Mouse (Mus musculus) limb, embryonic 14.5 days (tissue): ENCODE data around the gene Crybb1. TPM values are rescaled to one million over a fixed set of nuclear protein-coding genes. Genes with fewer than 3 reads are reported as not detected.

Source experiments
- ATAC-seq: fragments of 200-750 bp; cut with Nextera tagmentation; 2 replicates; pipeline ENCODE4 v1.8.0; 2017; ENCODE audit warnings: low read depth, moderate number of reproducible peaks, moderate TSS enrichment; ENCODE audit not compliant: low FRiP score
- DNase-seq: peaks from one replicate; pipeline ENCODE4 v3.0.0-alpha.2; 2015; ENCODE audit warnings: low spot score
- H3K27ac ChIP-seq: fragments of 300-500 bp; sonication (generic); replicated peaks from 2 replicates; pipeline ENCODE4 v1.5.1; 2014; ENCODE audit warnings: low read depth, mild to moderate bottlenecking, low read length, moderate library complexity, mixed read lengths
- H3K27me3 ChIP-seq: fragments of 300-500 bp; sonication (generic); 2 replicates; pipeline ENCODE4 v1.6.1; 2014; ENCODE audit warnings: low read length, mixed read lengths; ENCODE audit not compliant: control insufficient read depth, insufficient read depth
- H3K36me3 ChIP-seq: fragments of 300-500 bp; sonication (generic); 2 replicates; pipeline ENCODE4 v1.6.1; 2014; ENCODE audit warnings: mild to moderate bottlenecking, low read length, moderate library complexity, mixed read lengths; ENCODE audit not compliant: control insufficient read depth, insufficient read depth
- H3K4me1 ChIP-seq: fragments of 300-500 bp; sonication (generic); 2 replicates; pipeline ENCODE4 v1.6.1; 2014; ENCODE audit warnings: antibody characterized with exemption, low read length, mixed read lengths; ENCODE audit not compliant: control insufficient read depth, insufficient read depth
- H3K4me2 ChIP-seq: fragments of 300-500 bp; sonication (generic); replicated peaks from 2 replicates; pipeline ENCODE4 v1.6.1; 2014; ENCODE audit warnings: low read depth, mild to moderate bottlenecking, low read length, moderate library complexity; ENCODE audit not compliant: severe bottlenecking
- H3K4me3 ChIP-seq: fragments of 300-500 bp; sonication (generic); replicated peaks from 2 replicates; pipeline ENCODE4 v1.5.1; 2014; ENCODE audit warnings: low read length
- H3K9ac ChIP-seq: fragments of 300-500 bp; sonication (generic); 2 replicates; pipeline ENCODE4 v1.6.1; 2014; ENCODE audit warnings: mild to moderate bottlenecking, low read depth, low read length, moderate library complexity; ENCODE audit not compliant: severe bottlenecking
- H3K9me3 ChIP-seq: fragments of 300-500 bp; sonication (generic); 2 replicates; pipeline ENCODE4 v1.6.1; 2016; ENCODE audit warnings: low read length; ENCODE audit not compliant: control insufficient read depth
- POLR2A ChIP-seq: fragments of 200-500 bp; IDR thresholded peaks from 2 replicates; pipeline ENCODE4 v1.8.0; 2012; ENCODE audit warnings: inconsistent platforms, mild to moderate bottlenecking, moderate library complexity, borderline replicate concordance; ENCODE audit not compliant: insufficient read depth, insufficient read length; ENCODE audit errors: extremely low read depth
- WGBS: fragments of 180-500 bp; shearing (Covaris S2); extraction: QIAGEN DNeasy Blood & Tissue Kit; methylation state at CpG from one replicate; pipeline ENCODE4 v1.1.7; 2014; 5-methylcytosine and 5-hydroxymethylcytosine counted together
- polyA plus RNA-seq, 2 experiments: library from polyadenylated mRNA; depleted of rRNA in 1 of 2; stranded (reverse) in 1 of 2; unstranded in 1 of 2; fragments of >200 nt; fragmentation: Nextera tagmentation in 1 of 2; extraction: Ambion mirVana in 1 of 2; gene quantifications; 2 replicates each; pipeline versions ENCODE4 v1.2.1 to v1.2.3; 2012 to 2014

Gene Crybb1
- polyA plus RNA-seq, 2 experiments = 0.54 to 1.9 TPM

- DNase-seq (no peak), ATAC-seq (no peak)
- TF ChIP-seq POLR2A = no peak
- Histone ChIP-seq H3K36me3 (peaks cover 63% of the 10 kb centered on the region), H3K4me3 (no peak overlapping the region), H3K27ac (no peak overlapping the region), H3K27me3 (no peaks in the 10 kb centered on the region), H3K4me1 (no peaks in the 10 kb centered on the region), H3K9me3 (no peaks in the 10 kb centered on the region), H3K9ac (no peak overlapping the region), H3K4me2 (no peak overlapping the region)
- 86% methylated on average over 11 of the region's 11 CpGs for WGBS
Measured at GRCm38 (mm10) chr5:112313222-112313885, 57.7 kb downstream of the Crybb1 start.

DNA sequence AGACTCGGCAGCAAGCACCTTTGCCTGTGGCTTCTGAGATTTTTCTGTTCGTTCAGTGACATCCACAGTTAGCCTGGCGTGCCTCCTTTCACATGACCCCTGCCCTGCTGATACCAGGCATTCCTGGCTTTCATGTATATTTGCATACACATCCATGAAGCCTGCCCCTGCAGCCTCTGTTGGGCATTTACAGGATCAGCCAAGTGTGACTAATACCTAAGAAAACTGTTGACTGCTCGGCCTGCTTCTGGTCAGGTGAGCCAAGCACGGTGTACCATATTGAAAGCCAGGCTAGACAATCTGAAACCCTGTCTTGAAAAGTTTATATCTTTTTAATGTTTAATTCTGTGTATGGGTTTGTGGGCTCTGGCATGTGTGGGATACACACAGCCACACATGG is 60.9 kb downstream of the Crybb1 start:
- 93% methylated on average over 5 of the region's 5 CpGs for WGBS
- no peak for DNase-seq
- Histone ChIP-seq H3K4me1 (no peaks in the 10 kb centered on the region), H3K27ac (no peak overlapping the region), H3K27me3 (no peaks in the 10 kb centered on the region), H3K9ac (no peak overlapping the region), H3K36me3 (peaks cover 39% of the 10 kb centered on the region), H3K4me3 (no peak overlapping the region), H3K9me3 (no peaks in the 10 kb centered on the region), H3K4me2 (no peak overlapping the region)
- no peak for TF ChIP-seq POLR2A
- ATAC-seq = no peak

GRCm38 (mm10) chr5:112317328-112317727 is 61.7 kb downstream of the Crybb1 start:
- DNase-seq = no peak
- H3K27me3 ChIP-seq = no peaks in the 10 kb centered on the region
- ATAC-seq = no peak
- no peaks in the 10 kb centered on the region for H3K9me3 ChIP-seq
- no peak overlapping the region for H3K4me3 ChIP-seq
- H3K27ac ChIP-seq = no peak overlapping the region
- WGBS = 51% methylated on average over 5 of the region's 5 CpGs
- no peak for TF ChIP-seq POLR2A
- no peak overlapping the region for H3K4me2 ChIP-seq
- no peak overlapping the region for H3K9ac ChIP-seq
- H3K36me3 ChIP-seq = peaks cover 33% of the 10 kb centered on the region
- no peaks in the 10 kb centered on the region for H3K4me1 ChIP-seq

Other genes starting within 250 kb of the Crybb1 start
- 1.2 and 2.3 TPM in 2 replicates for gene Cryba4, start 3.3 kb upstream of the Crybb1 start, polyA plus RNA-seq (2012; rRNA removed)
- 1.8 and 2.1 TPM in 2 replicates for gene Cryba4, start 3.3 kb upstream of the Crybb1 start, polyA plus RNA-seq (2014; fragmentation: Nextera tagmentation; extraction: Ambion mirVana)
- 37.0 and 41.4 TPM in 2 replicates for gene Tpst2, start 20.9 kb downstream of the Crybb1 start, polyA plus RNA-seq (2012; rRNA removed)
- 39.7 and 46.5 TPM in 2 replicates for gene Tpst2, start 20.9 kb downstream of the Crybb1 start, polyA plus RNA-seq (2014; fragmentation: Nextera tagmentation; extraction: Ambion mirVana)
- gene Tfip11, start 70.5 kb downstream of the Crybb1 start, polyA plus RNA-seq (2012; rRNA removed) = 33.4 and 35.2 TPM in 2 replicates
- gene Tfip11, start 70.5 kb downstream of the Crybb1 start, polyA plus RNA-seq (2014; fragmentation: Nextera tagmentation; extraction: Ambion mirVana) = 23.1 and 25.9 TPM in 2 replicates
- gene Srrd, start 87.2 kb downstream of the Crybb1 start, polyA plus RNA-seq (2012; rRNA removed) = 60.7 and 72.0 TPM in 2 replicates
- gene Srrd, start 87.2 kb downstream of the Crybb1 start, polyA plus RNA-seq (2014; fragmentation: Nextera tagmentation; extraction: Ambion mirVana) = 43.7 and 46.6 TPM in 2 replicates
- 52.5 and 72.0 TPM in 2 replicates for gene Hps4, start 87.3 kb downstream of the Crybb1 start, polyA plus RNA-seq (2012; rRNA removed)
- 28.0 and 31.9 TPM in 2 replicates for gene Hps4, start 87.3 kb downstream of the Crybb1 start, polyA plus RNA-seq (2014; fragmentation: Nextera tagmentation; extraction: Ambion mirVana)
- gene Gm6583, start 100.2 kb downstream of the Crybb1 start, polyA plus RNA-seq (2012; rRNA removed) = not detected in 2 replicates
- 0.08 and 0.22 TPM in 2 replicates for gene Gm6583, start 100.2 kb downstream of the Crybb1 start, polyA plus RNA-seq (2014; fragmentation: Nextera tagmentation; extraction: Ambion mirVana)
- gene Asphd2, start 139.1 kb downstream of the Crybb1 start, polyA plus RNA-seq (2012; rRNA removed) = 23.1 and 36.8 TPM in 2 replicates
- gene Asphd2, start 139.1 kb downstream of the Crybb1 start, polyA plus RNA-seq (2014; fragmentation: Nextera tagmentation; extraction: Ambion mirVana) = 25.9 and 26.1 TPM in 2 replicates
- not detected in 2 replicates for gene Gm6588, start 193.6 kb downstream of the Crybb1 start, polyA plus RNA-seq (2012; rRNA removed)
- not detected in 2 replicates for gene Gm6588, start 193.6 kb downstream of the Crybb1 start, polyA plus RNA-seq (2014; fragmentation: Nextera tagmentation; extraction: Ambion mirVana)